Mouse (Mus musculus): ENCODE measurements at regions not wholly inside any gene's neighbourhood (a gene's known extent, or its start where the extent isn't known, plus 50 kb on each side); places are given as distances from the start of the nearest gene placed in this dataset.

DNA sequence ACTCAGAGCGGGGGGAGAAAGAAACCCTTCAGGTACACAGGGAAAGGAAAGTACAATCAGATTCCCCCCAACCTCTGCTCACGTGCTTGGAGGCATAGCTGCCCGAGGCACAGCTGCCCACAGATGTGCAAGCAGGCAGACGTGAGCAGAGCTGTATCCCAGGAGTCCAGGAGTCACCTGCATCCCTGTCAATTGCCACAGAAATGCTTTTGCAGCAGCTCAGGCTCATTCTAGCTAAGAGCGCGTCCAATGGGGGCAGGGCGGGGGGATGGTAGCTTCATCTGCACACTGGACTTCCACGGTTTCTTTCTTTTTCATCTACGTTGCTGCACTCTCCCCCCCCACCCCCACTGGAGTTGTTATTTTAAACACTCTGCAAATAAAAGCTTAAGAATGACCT, 66.0 kb upstream of the Fat4 start:
- DNase-seq (ENCODE audit: low spot score in 2 of 2): no peak

DNA sequence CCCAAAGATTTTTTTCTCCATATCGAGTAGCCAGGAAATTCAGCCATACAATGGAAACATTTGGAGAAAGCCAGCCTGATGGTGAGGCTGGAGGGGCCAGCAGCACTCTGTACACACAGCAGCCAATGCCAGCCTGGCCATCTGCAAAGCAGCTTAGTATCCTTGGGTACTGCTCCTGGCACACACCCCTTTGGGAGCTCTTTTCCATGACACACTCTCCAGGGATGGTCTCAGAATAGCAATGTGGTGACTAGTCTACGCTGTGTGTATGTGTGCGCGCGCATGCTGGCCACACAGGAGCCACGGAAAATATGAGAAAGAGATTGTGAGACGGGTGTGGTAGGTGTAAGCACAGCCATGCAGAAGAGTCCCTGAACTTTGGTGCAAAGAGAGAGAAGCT, 66.4 kb upstream of the Fat4 start:
- DNase-seq (ENCODE audit: low spot score in 2 of 2): peak; percentile 16 to 26

GRCm38 (mm10) chr3:38817651-38818050, 69.1 kb upstream of the Fat4 start:
- no peak for DNase-seq (ENCODE audit: low spot score in 2 of 2)

DNA sequence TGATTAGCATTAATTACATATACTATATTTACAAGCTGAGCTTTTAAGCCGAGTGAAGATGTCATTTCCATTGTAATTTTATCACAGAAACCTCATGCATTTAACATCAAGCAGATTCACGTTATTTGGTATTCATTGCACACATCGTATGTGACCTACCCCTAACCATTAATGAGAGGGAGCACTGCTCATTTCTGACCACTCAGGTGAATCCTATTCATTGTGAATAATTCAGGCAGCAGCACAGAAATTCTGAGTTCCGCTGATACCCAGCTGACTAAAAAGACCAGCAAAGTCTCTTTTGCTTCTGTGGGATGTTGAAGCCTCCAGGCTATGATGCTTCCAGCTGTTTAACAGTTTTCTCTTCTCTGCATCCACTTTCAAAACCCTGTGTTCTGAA, 74.3 kb upstream of the Fat4 start:
- DNase-seq (ENCODE audit: low spot score in 2 of 2): no peak

- DNase-seq (ENCODE audit: low spot score in 2 of 2): no peak
Measured at GRCm38 (mm10) chr3:38811635-38812034, 75.1 kb upstream of the Fat4 start.

DNA sequence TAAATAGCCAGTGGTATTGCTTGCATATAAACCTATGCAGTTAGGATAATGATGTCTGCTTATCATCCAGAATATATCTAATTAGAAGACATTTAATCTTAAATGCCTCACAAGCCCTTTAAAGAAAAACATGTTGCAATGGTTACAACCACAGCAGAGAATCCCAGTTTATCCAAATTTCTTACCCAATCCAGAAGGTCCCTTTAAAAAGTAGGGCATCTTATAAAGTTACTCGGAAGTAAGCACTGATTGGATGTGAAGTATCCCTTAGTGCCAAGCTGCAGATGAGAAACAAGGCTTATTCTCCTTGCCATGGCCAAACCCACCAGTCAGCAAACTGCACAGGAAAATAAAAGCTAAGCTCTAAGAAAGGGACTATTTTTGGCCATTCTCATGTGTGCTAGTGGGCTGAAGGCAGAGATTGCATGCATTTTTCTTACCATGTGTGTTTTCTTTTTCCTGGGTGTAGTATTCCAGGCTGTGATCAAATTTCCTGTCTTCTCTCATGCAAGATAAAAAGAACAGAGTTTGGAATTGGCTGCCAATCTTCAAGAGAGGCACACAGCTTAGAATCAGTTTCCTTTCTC, 80.2 kb upstream of the Fat4 start:
- no peak for DNase-seq (ENCODE audit: low spot score in 2 of 2)

DNA sequence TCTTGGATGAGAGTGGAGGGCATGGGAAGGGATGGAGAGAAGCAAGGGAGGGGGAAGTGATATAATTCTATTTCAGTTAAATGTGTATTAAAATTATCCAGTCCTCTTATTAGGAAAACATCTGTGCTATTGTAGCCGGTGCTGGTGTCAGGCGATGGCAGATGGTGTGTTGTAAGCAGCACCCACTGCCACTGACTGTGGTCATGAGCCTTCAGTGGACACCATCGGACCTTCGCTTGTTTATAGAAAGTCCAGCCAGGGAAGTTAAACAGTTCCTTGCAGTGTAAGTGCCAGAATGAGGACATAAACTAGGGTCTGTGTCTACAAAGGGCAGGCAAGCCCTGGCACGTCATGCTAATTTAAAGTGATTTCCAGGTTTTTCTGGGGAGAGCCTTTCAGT, 80.7 kb upstream of the Fat4 start:
- no peak for DNase-seq (ENCODE audit: low spot score in 2 of 2)

DNA sequence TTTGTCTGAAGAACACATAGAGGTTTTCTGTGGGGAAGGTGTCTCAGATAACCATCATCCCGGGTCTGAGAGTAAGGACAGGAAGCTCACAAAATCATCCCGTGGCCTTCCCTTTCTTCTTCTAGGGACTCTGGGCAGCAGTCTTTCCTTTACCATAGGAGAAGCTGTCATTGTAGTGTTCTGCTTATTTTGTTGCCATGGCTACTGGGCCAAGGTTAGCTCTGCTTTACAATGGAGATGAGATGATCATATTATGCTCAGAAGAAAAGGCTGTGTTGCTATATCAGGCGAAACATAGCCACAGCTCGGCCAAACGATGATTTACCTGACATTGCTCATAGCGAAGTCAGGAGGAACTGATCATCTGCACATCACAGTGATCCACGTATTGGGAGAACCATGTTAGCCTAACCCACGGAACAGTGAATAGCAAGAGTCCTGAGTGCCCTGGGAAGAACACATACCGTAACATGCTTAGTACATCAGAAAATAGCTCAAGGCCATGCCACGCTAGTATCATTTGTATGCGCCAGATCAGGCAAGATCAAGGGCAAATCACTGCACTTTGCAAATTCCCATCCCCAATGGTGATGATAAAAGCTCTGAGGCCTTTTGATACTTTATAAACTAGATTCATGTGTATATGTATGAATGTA, 91.0 kb upstream of the Fat4 start:
- no peak for DNase-seq (ENCODE audit: low spot score in 2 of 2)

DNA sequence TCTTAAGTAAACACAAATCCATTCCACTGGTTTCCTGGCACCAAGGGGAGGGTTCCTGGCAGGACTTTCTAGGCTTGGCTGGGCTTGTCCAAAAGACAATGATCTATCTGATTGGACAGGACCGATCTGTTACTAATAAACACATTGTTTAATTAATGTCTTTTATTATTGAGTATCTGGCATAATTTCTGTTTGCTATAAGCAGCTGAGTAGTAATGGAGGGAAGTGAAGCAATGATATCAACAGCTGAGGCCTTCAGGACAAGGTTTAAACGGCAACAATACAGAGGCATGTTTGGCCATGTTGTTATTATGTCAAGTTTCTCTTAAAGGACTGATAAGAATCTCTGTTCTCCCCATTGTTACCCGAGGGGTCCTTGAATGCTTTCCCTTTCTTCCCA, 93.5 kb upstream of the Fat4 start:
- no peak for DNase-seq (ENCODE audit: low spot score in 2 of 2)

- no peak for DNase-seq (ENCODE audit: low spot score in 2 of 2)
Measured at GRCm38 (mm10) chr3:38788751-38789150, 98.0 kb upstream of the Fat4 start.

DNA sequence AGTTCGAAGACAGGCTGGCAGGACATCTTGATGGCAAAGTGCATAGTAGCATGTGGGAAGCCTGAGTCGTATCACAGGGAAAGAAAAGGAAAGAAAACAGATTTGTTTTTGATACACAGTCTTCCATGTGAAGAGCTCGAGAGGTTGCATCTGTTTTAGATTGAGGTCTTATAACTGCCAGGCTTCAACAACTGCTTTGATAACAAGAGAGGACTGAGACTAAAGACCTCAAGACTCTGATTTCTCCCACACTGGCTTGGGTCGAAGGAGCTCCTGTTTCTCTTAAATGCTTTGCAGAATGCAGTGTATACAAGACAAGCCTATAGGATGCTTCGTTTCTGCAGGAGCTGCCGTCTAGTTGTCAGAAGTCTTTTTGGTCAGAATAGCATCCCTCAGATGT, 103.0 kb upstream of the Fat4 start:
- DNase-seq (ENCODE audit: low spot score in 2 of 2): no peak

- no peak for DNase-seq (ENCODE audit: low spot score in 2 of 2)
Measured at GRCm38 (mm10) chr3:38783051-38783450, 103.7 kb upstream of the Fat4 start.

DNA sequence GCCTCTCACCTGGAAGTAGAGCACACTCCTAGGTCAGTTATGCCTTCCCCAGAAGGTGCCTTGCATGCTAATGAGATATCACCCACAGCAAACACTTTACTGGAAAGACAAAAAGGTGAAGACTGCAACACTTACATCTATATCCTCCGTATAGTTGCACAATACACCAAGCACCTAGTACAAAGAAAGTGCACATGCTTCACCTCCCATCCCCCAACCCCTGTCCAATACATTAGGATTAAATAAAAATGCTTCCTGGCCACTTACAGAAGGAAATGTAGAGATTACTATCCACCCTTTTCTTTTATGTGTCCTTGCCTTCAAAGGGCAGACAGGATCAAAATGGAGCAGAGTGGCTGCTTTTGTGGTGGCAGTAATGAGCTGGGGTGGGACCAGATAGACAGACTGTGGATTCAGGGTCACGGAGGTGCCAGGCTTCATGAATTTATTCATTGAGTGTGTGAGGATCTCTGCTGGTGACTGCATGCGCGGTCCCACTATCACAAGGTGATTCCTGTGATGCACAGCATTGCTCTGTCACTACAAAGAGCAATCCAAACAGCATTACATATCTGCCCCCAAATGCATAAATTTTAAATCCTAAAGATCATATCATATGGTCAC, 109.9 kb upstream of the Fat4 start:
- no peak for DNase-seq (ENCODE audit: low spot score in 2 of 2)

- no peak for DNase-seq (ENCODE audit: low spot score in 2 of 2)
Measured at GRCm38 (mm10) chr3:38754632-38755123, 132.1 kb upstream of the Fat4 start.

DNA sequence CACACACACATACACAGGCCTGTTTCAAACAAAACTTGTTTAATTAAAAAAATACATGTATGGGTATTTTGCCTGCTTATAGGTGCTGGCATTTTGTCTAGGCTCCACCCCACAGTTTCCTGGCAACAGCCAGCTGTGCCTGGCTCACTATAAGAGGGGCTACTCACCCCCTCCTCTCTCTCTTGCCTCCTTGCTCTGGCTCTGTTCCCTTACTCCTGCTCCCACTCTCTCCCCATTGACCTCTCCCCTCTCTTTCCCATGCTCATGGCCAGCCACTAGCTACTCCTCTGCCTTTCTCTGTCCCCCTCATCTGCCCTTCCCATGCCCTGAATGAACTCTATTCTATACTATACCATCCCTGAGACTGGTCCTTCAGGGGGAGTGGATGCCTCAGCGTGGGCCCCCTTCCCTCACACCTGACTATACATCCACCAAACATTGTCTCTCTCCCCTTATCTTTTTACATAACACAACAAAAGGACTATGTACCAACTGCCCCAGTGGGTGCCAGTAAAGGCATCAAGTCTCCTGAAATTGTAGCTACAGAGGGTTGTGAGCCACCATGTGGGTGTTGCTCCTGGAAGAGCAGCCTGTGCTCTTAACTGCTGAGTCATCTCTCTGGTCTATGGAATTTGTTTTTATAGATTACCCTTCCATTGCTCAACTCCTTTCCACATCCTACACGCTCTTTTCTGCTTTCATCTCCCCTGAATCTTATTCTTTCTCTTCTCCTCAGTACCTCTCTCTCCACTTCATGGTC, 133.1 kb upstream of the Fat4 start:
- DNase-seq (ENCODE audit: low spot score in 2 of 2): no peak

DNA sequence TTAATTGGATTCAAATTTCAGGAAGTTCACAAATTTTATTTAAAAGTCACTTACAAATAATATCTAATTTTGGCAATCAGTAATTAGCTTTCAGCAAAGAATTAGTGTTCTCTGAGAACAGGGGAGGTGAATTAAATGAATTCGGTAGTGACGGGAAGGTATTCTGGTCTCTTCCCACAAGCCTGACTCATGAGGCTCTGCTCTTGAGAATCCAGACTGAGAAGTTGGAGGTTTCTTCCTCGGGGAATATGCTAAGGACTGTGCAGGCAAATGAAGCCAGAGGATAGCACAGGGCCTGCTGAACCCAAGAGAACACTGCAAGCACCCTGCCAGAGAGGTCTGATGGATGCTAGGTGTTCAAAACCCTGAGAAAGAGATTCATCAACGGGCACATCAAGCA, 144.6 kb upstream of the Fat4 start:
- no peak for DNase-seq (ENCODE audit: low spot score in 2 of 2)

DNA sequence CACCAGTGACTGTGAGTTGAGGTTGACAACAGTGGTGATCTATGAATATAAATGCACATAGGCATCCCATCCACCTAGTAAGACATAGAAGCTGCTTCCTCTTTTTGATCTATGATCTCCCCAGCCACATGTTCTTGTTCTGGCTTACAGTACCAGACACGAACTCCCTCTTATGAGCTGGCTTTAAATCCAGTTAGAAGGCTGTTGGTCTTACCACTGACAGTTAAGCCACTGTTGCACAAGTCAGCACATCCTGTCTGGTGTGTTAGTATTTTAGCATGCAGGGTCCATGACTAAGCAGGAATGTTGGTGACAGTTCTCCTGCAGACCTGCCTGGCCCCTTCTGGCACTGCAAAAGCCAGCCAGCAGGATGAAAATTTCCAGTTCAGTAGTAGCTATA, 164.1 kb upstream of the Fat4 start:
- no peak for DNase-seq (ENCODE audit: low spot score in 2 of 2)

GRCm38 (mm10) chr3:38712078-38712873, 174.5 kb upstream of the Fat4 start:
- no peak for DNase-seq (ENCODE audit: low spot score in 2 of 2)

GRCm38 (mm10) chr3:38711229-38711628, 175.5 kb upstream of the Fat4 start:
- DNase-seq (ENCODE audit: low spot score in 2 of 2): no peak

GRCm38 (mm10) chr3:38707891-38708290, 178.8 kb upstream of the Fat4 start:
- DNase-seq (ENCODE audit: low spot score in 2 of 2): no peak

DNA sequence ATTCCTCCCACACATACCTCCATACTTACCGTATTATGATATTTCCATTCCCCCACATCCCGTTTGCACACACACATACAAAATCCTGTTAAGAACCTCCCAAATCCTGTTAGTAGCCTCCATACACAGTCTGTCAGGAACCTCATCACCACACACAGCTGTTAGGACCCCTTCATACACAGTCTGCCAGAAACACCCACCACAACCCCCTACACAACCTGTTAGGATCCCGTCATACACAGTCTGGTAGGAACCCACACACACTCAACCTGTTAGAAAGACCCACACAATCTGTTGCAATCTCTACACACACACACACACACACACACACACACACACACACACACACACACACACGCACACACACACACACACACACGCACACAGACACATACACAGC, 187.5 kb upstream of the Fat4 start:
- no peak for DNase-seq (ENCODE audit: low spot score in 2 of 2)
